38 mouse cellular contexts compared by ENCODE assay signal in the genomic region with DNA sequence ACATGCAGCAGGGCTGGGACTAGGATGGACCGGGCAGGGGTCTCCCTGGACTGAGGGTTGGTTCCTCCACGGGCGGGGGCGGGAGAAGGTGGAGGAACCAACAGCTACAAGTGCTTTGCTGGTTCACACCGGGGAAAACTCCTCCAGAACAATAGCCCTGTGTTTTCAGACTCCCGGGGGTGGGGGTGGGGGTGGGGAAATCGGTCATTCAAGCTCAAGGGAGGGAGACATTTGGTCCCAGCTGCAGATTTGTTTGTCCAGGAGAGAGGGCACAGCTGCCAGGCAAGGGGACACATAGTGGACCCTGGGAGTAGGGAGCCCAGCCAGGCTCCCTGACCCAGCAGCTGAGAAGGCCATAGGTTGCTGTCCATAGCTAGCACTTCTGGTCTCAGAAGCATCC. TPM values are rescaled to one million over a fixed set of nuclear protein-coding genes. Genes with fewer than 3 reads are reported as not detected.
DNase-seq lines count a peak whose midpoint lies in the region; ATAC-seq and TF ChIP-seq lines count a peak whose summit lies in the region.
"Had no signal": no experiment of that assay in that cellular context is flagged by ENCODE, and none has a peak within 500 bp of the region (broad histone marks: within the 10 kb centered on the region; RNA-seq: fewer than 3 reads in every experiment).

No protein-coding gene starts in this region.

- TF ChIP-seq POLR2A in brain, embryonic 14.5 days (IDR thresholded peaks at IDR 0.05; ENCODE audit: borderline replicate concordance, extremely low read depth, insufficient read depth, insufficient read length, poor library complexity, severe bottlenecking) = no peak

- no peaks in the 10 kb centered on the region for H3K9me3 ChIP-seq in forebrain, embryonic 15.5 days
- no peaks in the 10 kb centered on the region for H3K9me3 ChIP-seq in forebrain, postnatal 0 days (ENCODE audit: low read length)
- no peaks in the 10 kb centered on the region for H3K9me3 ChIP-seq in neural tube, embryonic 12.5 days
- H3K9me3 ChIP-seq: embryonic facial prominence, embryonic 13.5 days; forebrain, embryonic 13.5 days; liver, embryonic 12.5 days had no signal

- TF ChIP-seq CTCF in forebrain, postnatal 0 days (IDR thresholded peaks at IDR 0.05; ENCODE audit: low read depth) = no peak
- TF ChIP-seq CTCF in layer of hippocampus, adult 2 months (conservative IDR thresholded peaks at IDR 0.05) = no peak
- no peak for TF ChIP-seq CTCF in brain, embryonic 14.5 days (IDR thresholded peaks at IDR 0.05; ENCODE audit: borderline replicate concordance, extremely low read depth, insufficient read depth, insufficient read length)

- no peak overlapping the region for H3K9ac ChIP-seq in forebrain, embryonic 15.5 days (replicated peaks)
- no peak overlapping the region for H3K9ac ChIP-seq in forebrain, postnatal 0 days
- H3K9ac ChIP-seq in neural tube, embryonic 12.5 days = no peak overlapping the region
- H3K9ac ChIP-seq: embryonic facial prominence, embryonic 13.5 days; forebrain, embryonic 13.5 days; liver, embryonic 12.5 days; liver, postnatal 0 days had no signal

- 0 out of 2 replicates have a peak, but pooled peaks have one; percentile 17 for ATAC-seq in forebrain, embryonic 15.5 days (replicated peaks)
- no peak for ATAC-seq in forebrain, postnatal 0 days
- ATAC-seq in neural tube, embryonic 12.5 days (ENCODE audit: low FRiP score, low read depth) = no peak
- no peak for ATAC-seq in activated CD4-positive, CD25-positive, alpha-beta regulatory T cell, adult 4 months
- ATAC-seq: forebrain, embryonic 13.5 days; intestine, embryonic 16.5 days; liver, embryonic 12.5 days; liver, postnatal 0 days had no signal

- no peak overlapping the region for H3K4me3 ChIP-seq in forebrain, embryonic 15.5 days
- no peak overlapping the region for H3K4me3 ChIP-seq in forebrain, postnatal 0 days (ENCODE audit: low read depth, low read length)
- H3K4me3 ChIP-seq in layer of hippocampus, adult 2 months = no peak overlapping the region
- no peak overlapping the region for H3K4me3 ChIP-seq in neural tube, embryonic 12.5 days
- H3K4me3 ChIP-seq: embryonic facial prominence, embryonic 13.5 days; forebrain, embryonic 13.5 days; gastrocnemius, adult 2 months; left cerebral cortex, adult 2 months; liver, embryonic 12.5 days; myocyte had no signal

- no peak overlapping the region for H3K4me2 ChIP-seq in forebrain, embryonic 15.5 days (replicated peaks)
- H3K4me2 ChIP-seq in forebrain, postnatal 0 days (ENCODE audit: low read depth) = no peak overlapping the region
- peak overlapping the region; percentile 27 for H3K4me2 ChIP-seq in neural tube, embryonic 12.5 days (replicated peaks)
- H3K4me2 ChIP-seq: embryonic facial prominence, embryonic 13.5 days; forebrain, embryonic 13.5 days; heart, embryonic 11.5 days; liver, embryonic 12.5 days had no signal

- H3K4me1 ChIP-seq in forebrain, embryonic 15.5 days = peaks cover 47% of the 10 kb centered on the region
- H3K4me1 ChIP-seq in forebrain, postnatal 0 days (ENCODE audit: insufficient read depth) = peaks cover 10% of the 10 kb centered on the region; the same call in 1 of the 2 replicates
- H3K4me1 ChIP-seq in neural tube, embryonic 12.5 days = peaks cover 37% of the 10 kb centered on the region
- H3K4me1 ChIP-seq: liver, embryonic 12.5 days had no signal

- H3K27me3 ChIP-seq in forebrain, embryonic 15.5 days = peaks cover 39% of the 10 kb centered on the region
- peaks cover 13% of the 10 kb centered on the region for H3K27me3 ChIP-seq in forebrain, postnatal 0 days (ENCODE audit: insufficient read depth, low read length)
- H3K27me3 ChIP-seq in neural tube, embryonic 12.5 days (replicated peaks) = peaks cover 61% of the 10 kb centered on the region

- DNase-seq in forebrain, postnatal 0 days = no peak
- no peak for DNase-seq in layer of hippocampus, adult 2 months (ENCODE audit: low spot score in 2 of 2)
- DNase-seq in layer of hippocampus, postnatal 10 days (ENCODE audit: low spot score in 2 of 2) = no peak
- DNase-seq in neural tube, embryonic 10.5 days (ENCODE audit: extremely low spot score, low spot score) = no peak
- peak; percentile 37 for DNase-seq in brain, embryonic 14.5 days (ENCODE audit: low read depth)
- DNase-seq: adrenal gland, postnatal 25 days; cerebellum, adult 9-10 months; gastrocnemius, adult 2 months; gastrocnemius, postnatal 36 days; heart, adult 18-20 months; heart, postnatal 36 days; kidney, adult 8-10 months; liver, postnatal 0 days; lung, postnatal 36 days; right cerebral cortex, postnatal 25 days; spleen, adult 18-20 months; thymus, postnatal 4 days had no signal

- WGBS in forebrain, embryonic 15.5 days = 7% methylated on average over 7 of the region's 7 CpGs
- WGBS in forebrain, postnatal 0 days = 5% methylated on average over 7 of the region's 7 CpGs
- WGBS in neural tube, embryonic 12.5 days = 5% methylated on average over 7 of the region's 7 CpGs

- no peaks in the 10 kb centered on the region for H3K36me3 ChIP-seq in forebrain, embryonic 15.5 days
- no peaks in the 10 kb centered on the region for H3K36me3 ChIP-seq in forebrain, postnatal 0 days (ENCODE audit: insufficient read depth)
- no peaks in the 10 kb centered on the region for H3K36me3 ChIP-seq in neural tube, embryonic 12.5 days
- H3K36me3 ChIP-seq: embryonic facial prominence, embryonic 13.5 days; liver, embryonic 12.5 days had no signal

- H3K27ac ChIP-seq in forebrain, embryonic 15.5 days (replicated peaks) = no peak overlapping the region
- H3K27ac ChIP-seq in forebrain, postnatal 0 days (ENCODE audit: low read depth, low read length) = no peak overlapping the region
- peak overlapping the region; percentile 72; the same call in 1 of the 2 replicates for H3K27ac ChIP-seq in layer of hippocampus, adult 2 months
- H3K27ac ChIP-seq in neural tube, embryonic 12.5 days = no peak overlapping the region
- H3K27ac ChIP-seq: embryonic facial prominence, embryonic 13.5 days; gastrocnemius, adult 2 months; liver, embryonic 12.5 days had no signal

RNA-seq across cellular contexts. Expression of gene Aym1, which starts 7.9 kb away (rescaled TPM):
- polyA plus RNA-seq in forebrain, embryonic 15.5 days (2015; fragmentation: Nextera tagmentation; extraction: Ambion mirVana) = not detected in 2 replicates
- not detected in 2 replicates for total RNA-seq in forebrain, postnatal 0 days (2014; rRNA removed)
- polyA plus RNA-seq in forebrain, postnatal 0 days (2015; fragmentation: Nextera tagmentation; extraction: Ambion mirVana) = not detected in 2 replicates
- total RNA-seq in layer of hippocampus, adult 2 months (2021) = not detected
- total RNA-seq in layer of hippocampus, postnatal 10 days (2021) = not detected
- not detected in 2 replicates for polyA plus RNA-seq in neural tube, embryonic 12.5 days (2016; fragmentation: Nextera tagmentation; extraction: Ambion mirVana)
- not detected in 2 replicates for polyA plus RNA-seq in brain, embryonic 14.5 days (2012; rRNA removed)
- not detected for polyA plus RNA-seq in activated CD4-positive, CD25-positive, alpha-beta regulatory T cell, adult 4 months (2017; shearing (Covaris generic))
- total RNA-seq: adrenal gland, adult 18-20 months; adrenal gland, postnatal 25 days; gastrocnemius, adult 2 months; gastrocnemius, postnatal 36 days; heart, adult 18-20 months; heart, postnatal 36 days; layer of hippocampus, postnatal 14 days; left cerebral cortex, adult 2 months; left cerebral cortex, postnatal 25 days; megakaryocyte, adult 5-6 weeks; midbrain, postnatal 0 days had no signal
- polyA plus RNA-seq: embryonic facial prominence, embryonic 13.5 days; forebrain, embryonic 13.5 days; heart, embryonic 11.5 days; heart, embryonic 16.5 days; intestine, embryonic 16.5 days; limb, embryonic 14.5 days; liver, embryonic 12.5 days; liver, postnatal 0 days; lung, embryonic 16.5 days; midbrain, postnatal 0 days; myocyte; neural tube, embryonic 14.5 days; stomach, embryonic 16.5 days; thymus, postnatal 0 days had no signal

RNA-seq across cellular contexts. Expression of gene Sgsm1, which starts 38.6 kb away (rescaled TPM):
- 14.7 and 15.7 TPM in 2 replicates for polyA plus RNA-seq in forebrain, embryonic 15.5 days (2015; fragmentation: Nextera tagmentation; extraction: Ambion mirVana)
- total RNA-seq in forebrain, postnatal 0 days (2014; rRNA removed) = 42.0 and 48.7 TPM in 2 replicates
- 10.1 and 16.5 TPM in 2 replicates for polyA plus RNA-seq in forebrain, postnatal 0 days (2015; fragmentation: Nextera tagmentation; extraction: Ambion mirVana)
- total RNA-seq in layer of hippocampus, adult 2 months (2021) = 10 to 100 TPM; 80.3 to 85.4 TPM
- total RNA-seq in layer of hippocampus, postnatal 10 days (2021) = 10 to 100 TPM; 72.2 to 77.7 TPM
- polyA plus RNA-seq in neural tube, embryonic 12.5 days (2016; fragmentation: Nextera tagmentation; extraction: Ambion mirVana) = 12.8 and 13.9 TPM in 2 replicates
- 31.2 and 36.1 TPM in 2 replicates for polyA plus RNA-seq in brain, embryonic 14.5 days (2012; rRNA removed)
- polyA plus RNA-seq in activated CD4-positive, CD25-positive, alpha-beta regulatory T cell, adult 4 months (2017; shearing (Covaris generic)) = not detected
- total RNA-seq: megakaryocyte, adult 5-6 weeks had no signal

Comparison
In these comparisons a context has a peak if more than half of its experiments do, and no peak if none do; other contexts are left out.
1. RNA of gene Sgsm1, which starts 38.6 kb away (polyA plus RNA-seq): 31.2 to 36.1 TPM in brain, embryonic 14.5 days, 10.1 to 16.5 TPM in forebrain, postnatal 0 days, 14.7 to 15.7 TPM in forebrain, embryonic 15.5 days and 12.8 to 13.9 TPM in neural tube, embryonic 12.5 days; not detected in activated CD4-positive, CD25-positive, alpha-beta regulatory T cell, adult 4 months; every median in the first group is over 10 times any median in the second.